Mouse (Mus musculus) CH12.LX (cell line): ENCODE results near the gene Atp8a2. TPM values are rescaled to one million over a fixed set of nuclear protein-coding genes. Genes with fewer than 3 reads are reported as not detected.

Source experiments
- DNase-seq: peaks from one replicate; pipeline ENCODE4 v3.0.0-alpha.2; 2013; ENCODE audit errors: extremely low read depth
- H3K27ac ChIP-seq: 2 replicates; pipeline ENCODE4 v1.5.1; 2012; ENCODE audit warnings: low read depth, mild to moderate bottlenecking, control low read depth, moderate library complexity; ENCODE audit not compliant: insufficient read depth
- H3K27me3 ChIP-seq: replicated peaks from 2 replicates; pipeline ENCODE3; 2012; ENCODE audit warnings: inconsistent platforms
- H3K36me3 ChIP-seq, 2 experiments: replicated peaks in 1 of 2; 2 replicates each; pipeline versions ENCODE3 to v1.6.1; 2012; ENCODE audit warnings: inconsistent platforms in 1 of 2, low read length in 1 of 2, mild to moderate bottlenecking in 1 of 2, mixed read lengths in 1 of 2, moderate library complexity in 1 of 2; ENCODE audit not compliant: control insufficient read depth in 1 of 2, insufficient read depth in 1 of 2
- H3K4me1 ChIP-seq, 2 experiments: 2 replicates each; pipeline ENCODE4 v1.6.1; 2012; ENCODE audit warnings: inconsistent platforms in 1 of 2, moderate library complexity in 1 of 2; ENCODE audit not compliant: insufficient read depth in 2 of 2, control insufficient read depth in 1 of 2
- H3K4me2 ChIP-seq: 2 replicates; pipeline ENCODE4 v1.6.1; 2012; ENCODE audit warnings: low read depth, mild to moderate bottlenecking, control low read depth; ENCODE audit not compliant: poor library complexity, insufficient read depth, severe bottlenecking
- H3K4me3 ChIP-seq, 3 experiments: fragments of 150-350 bp in 1 of 3; sonication (generic) in 1 of 3; replicated peaks in 1 of 3; 2 replicates each; pipeline versions ENCODE3 to v1.5.1; 2011 to 2012; ENCODE audit warnings: low read depth in 2 of 3, low read length in 2 of 3, mild to moderate bottlenecking in 2 of 3, moderate library complexity in 2 of 3, control low read depth in 1 of 3, improper control_type of control experiment in 1 of 3, inconsistent platforms in 1 of 3, mixed read lengths in 1 of 3; ENCODE audit not compliant: poor library complexity in 1 of 3
- H3K79me2 ChIP-seq: replicated peaks from 2 replicates; pipeline ENCODE4 v1.6.1; 2012; ENCODE audit warnings: mild to moderate bottlenecking, moderate library complexity; ENCODE audit not compliant: control insufficient read depth, poor library complexity, insufficient read depth, severe bottlenecking; ENCODE audit errors: extremely low read depth
- H3K9ac ChIP-seq: 2 replicates; pipeline ENCODE4 v1.6.1; 2012; ENCODE audit warnings: low read depth, mild to moderate bottlenecking, control low read depth, moderate library complexity; ENCODE audit not compliant: insufficient read depth
- H3K9me3 ChIP-seq: replicated peaks from 2 replicates; pipeline ENCODE3; 2012; ENCODE audit warnings: low read length, inconsistent platforms, mixed read lengths
- ELF1 ChIP-seq: IDR thresholded peaks from 2 replicates; pipeline ENCODE4 v1.6.1; 2014; ENCODE audit warnings: low read depth, mild to moderate bottlenecking, inconsistent platforms, low read length, improper control_type of control experiment
- ETS1 ChIP-seq: conservative IDR thresholded peaks from 2 replicates; pipeline ENCODE4 v1.6.1; 2012; ENCODE audit warnings: low read depth, mild to moderate bottlenecking, inconsistent platforms, low read length, improper control_type of control experiment, moderate library complexity
- GABPA ChIP-seq: IDR thresholded peaks from 2 replicates; pipeline ENCODE4 v1.6.1; 2012; ENCODE audit warnings: low read depth, low read length, improper control_type of control experiment, inconsistent platforms; ENCODE audit not compliant: insufficient replicate concordance
- IRF4 ChIP-seq: IDR thresholded peaks from 2 replicates; pipeline ENCODE4 v1.6.1; 2014; ENCODE audit warnings: low read depth, mild to moderate bottlenecking, inconsistent platforms, low read length, improper control_type of control experiment
- JUND ChIP-seq: conservative IDR thresholded peaks from 2 replicates; pipeline ENCODE4 v1.6.1; 2011; ENCODE audit warnings: low read depth, low read length, improper control_type of control experiment
- KAT2A ChIP-seq: IDR thresholded peaks from 2 replicates; pipeline ENCODE4 v1.6.1; 2012; ENCODE audit warnings: low read length, improper control_type of control experiment, inconsistent platforms; ENCODE audit not compliant: insufficient replicate concordance
- MXI1 ChIP-seq: IDR thresholded peaks from 2 replicates; pipeline ENCODE4 v1.6.1; 2011; ENCODE audit warnings: mild to moderate bottlenecking, low read depth, low read length, improper control_type of control experiment
- NELFE ChIP-seq: IDR thresholded peaks from 2 replicates; pipeline ENCODE4 v1.6.1; 2011; ENCODE audit warnings: low read depth, low read length, improper control_type of control experiment
- PAX5 ChIP-seq: IDR thresholded peaks from 2 replicates; pipeline ENCODE4 v1.6.1; 2012; ENCODE audit warnings: low read length, inconsistent platforms, mixed read lengths
- RCOR1 ChIP-seq: conservative IDR thresholded peaks from 2 replicates; pipeline ENCODE4 v1.6.1; 2012; ENCODE audit warnings: low read depth, mild to moderate bottlenecking, inconsistent platforms, low read length, improper control_type of control experiment
- SMC3 ChIP-seq: IDR thresholded peaks from 2 replicates; pipeline ENCODE4 v1.6.1; 2011; ENCODE audit warnings: low read depth, low read length, improper control_type of control experiment
- ZC3H11A ChIP-seq: IDR thresholded peaks from 2 replicates; pipeline ENCODE4 v1.6.1; 2012; ENCODE audit warnings: low read depth, mild to moderate bottlenecking, inconsistent platforms, low read length, improper control_type of control experiment
- ZKSCAN1 ChIP-seq: IDR thresholded peaks from 2 replicates; pipeline ENCODE4 v1.6.1; 2012; ENCODE audit warnings: low read depth, inconsistent platforms, low read length, improper control_type of control experiment, borderline replicate concordance
- ZNF384 ChIP-seq: IDR thresholded peaks from 2 replicates; pipeline ENCODE4 v1.6.1; 2012; ENCODE audit warnings: low read depth, low read length, improper control_type of control experiment, inconsistent platforms
- dilution Hi-C: fragments of 300-500 bp; cut with MboI; formaldehyde crosslinking; loops from 2 replicates; pipeline ENCODE4 v1.14.3; 2020; ENCODE audit warnings: low sequenced_read_pairs; ENCODE audit not compliant: extremely low pct_unique_long_range_greater_than_20kb, extremely low pct_ligation_motif_present
- in situ Hi-C: fragments of 300-500 bp; cut with MboI; formaldehyde crosslinking; loops from 3 replicates; pipeline ENCODE4 v1.14.3; 2019; ENCODE audit warnings: low sequenced_read_pairs, low pct_ligation_motif_present, low pct_unique_long_range_greater_than_20kb, mixed read lengths
- polyA plus RNA-seq: library from polyadenylated mRNA; unstranded; fragments of >175 nt; gene quantifications from 2 replicates; pipeline ENCODE4 v1.2.1, GENCODE M21; 2012; ENCODE audit warnings: low read depth; ENCODE audit not compliant: insufficient read length
- total RNA-seq, 2 experiments: library from RNA; depleted of rRNA; stranded (reverse); fragments of 300-350 nt in 1 of 2; fragments of >200 nt in 1 of 2; gene quantifications; 2 replicates each; pipeline ENCODE4 v1.2.3; 2012 to 2014

The Atp8a2 gene
- total and polyA plus RNA-seq, 3 experiments, result 0.15 to 0.29 (median 0.21) TPM

GRCm38 (mm10) chr14:59675330-59675729 lies 521.6 kb downstream of the Atp8a2 start:
- H3K9ac ChIP-seq, result no peak overlapping the region
- H3K79me2 ChIP-seq, result no peaks in the 10 kb centered on the region
- in situ Hi-C loops, result no loop called here

GRCm38 (mm10) chr14:59674556-59674955 lies 522.4 kb downstream of the Atp8a2 start:
- Histone ChIP-seq H3K36me3 (no peaks in the 10 kb centered on the region), H3K27me3 (no peaks in the 10 kb centered on the region), H3K79me2 (no peaks in the 10 kb centered on the region), H3K4me3 (no peak overlapping the region), H3K9me3 (no peaks in the 10 kb centered on the region), H3K4me1 (peaks cover 5 to 23% of the 10 kb centered on the region in 2 experiments; a peak in 2 of 4 replicates), H3K4me2 (peak overlapping the region; percentile 37; the same call in 1 of the 2 replicates), H3K9ac (no peak overlapping the region), H3K27ac (no peak overlapping the region)
- DNase-seq, result no peak
- TF ChIP-seq ZC3H11A (no peak), ZKSCAN1 (no peak), PAX5 (no peak), NELFE (no peak)
- in situ Hi-C loops, result no loop called here
- dilution Hi-C loops, result no loop called here

More at GRCm38 (mm10) chr14:59675330-59675729, 521.6 kb downstream of the Atp8a2 start:
- H3K36me3 ChIP-seq, result no peaks in the 10 kb centered on the region
- DNase-seq, result no peak
- no peak overlapping the region for H3K4me2 ChIP-seq
- H3K27ac ChIP-seq, result no peak overlapping the region
- H3K27me3 ChIP-seq, result no peaks in the 10 kb centered on the region
- peaks cover 5 to 23% of the 10 kb centered on the region in 2 experiments; a peak in 2 of 4 replicates for H3K4me1 ChIP-seq
- H3K9me3 ChIP-seq, result no peaks in the 10 kb centered on the region
- dilution Hi-C loops, result no loop called here
- no peak overlapping the region for H3K4me3 ChIP-seq
- TF ChIP-seq ETS1, result no peak
- TF ChIP-seq JUND, result no peak
- TF ChIP-seq GABPA, result no peak
- TF ChIP-seq SMC3, result no peak
- no peak for TF ChIP-seq MXI1
- TF ChIP-seq ELF1, result no peak
- TF ChIP-seq ZNF384, result no peak
- TF ChIP-seq IRF4, result no peak
- TF ChIP-seq KAT2A, result no peak
- no peak for TF ChIP-seq RCOR1
